Mouse (Mus musculus) Patski (cell line): Measurements from ENCODE around the gene 4930402H24Rik. TPM values are rescaled to one million over a fixed set of nuclear protein-coding genes. Genes with fewer than 3 reads are reported as not detected.
A peak's percentile ranks its signal among the peaks of the same experiment; 100 is the strongest.

Experiments
- ATAC-seq: fragments of 100-300 bp; one replicate; pipeline ENCODE4 v1.8.0; 2021
- CTCF ChIA-PET: fragments of 350-600 bp; sonication (Branson Sonifier 250); formaldehyde crosslinking; loops from one replicate; lab custom pipeline; 2022; ENCODE audit warnings: inconsistent platforms; lab: Charles Lee
- POLR2A ChIA-PET: fragments of 350-600 bp; sonication (Branson Sonifier 250); formaldehyde crosslinking; loops from one replicate; lab custom pipeline; 2022; ENCODE audit warnings: antibody characterized with exemption, inconsistent platforms; lab: Charles Lee
- DNase-seq: peaks from one replicate; pipeline ENCODE4 v3.0.0-alpha.2; 2011; ENCODE audit warnings: low read depth, low spot score
- H3K27me3 ChIP-seq: fragments of 371-371 bp; one replicate; pipeline ENCODE4 v1.5.1; 2021
- CTCF ChIP-seq: fragments of 100-300 bp; IDR thresholded peaks from one replicate; pipeline ENCODE4 v1.5.1; 2021
- in situ Hi-C: fragments of 300-500 bp; cut with MboI; formaldehyde crosslinking; loops from 3 replicates; pipeline ENCODE4 v1.11.1; 2018; ENCODE audit warnings: low pct_unique_long_range_greater_than_20kb, mixed read lengths
- polyA plus RNA-seq: library from polyadenylated mRNA; unstranded; gene quantifications from one replicate; pipeline ENCODE4 v1.2.3, GENCODE M21; 2021

4930402H24Rik gene
- polyA plus RNA-seq, 1 experiment from 2014 or later, result 50.9 TPM

DNA sequence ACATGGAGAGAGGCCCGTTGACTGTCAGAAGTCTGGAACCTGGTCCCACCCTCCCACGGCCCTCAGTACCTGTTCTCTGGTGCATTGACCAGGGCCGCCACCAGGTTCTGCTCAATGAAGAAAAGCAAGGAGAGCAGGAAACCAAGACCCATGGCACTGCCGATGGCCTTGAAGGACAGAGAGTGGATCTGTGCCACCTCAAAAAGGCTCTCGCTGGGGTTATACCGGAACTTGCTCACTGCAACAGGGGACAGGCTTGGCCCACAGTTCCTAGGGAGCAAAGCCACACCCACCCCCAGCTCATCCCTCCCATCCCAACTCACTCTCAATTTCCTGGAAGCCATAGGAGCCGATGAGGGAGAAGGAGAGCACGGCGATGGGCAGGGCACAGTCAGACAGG, 220.8 kb downstream of the 4930402H24Rik start:
- H3K27me3 ChIP-seq, result no peaks in the 10 kb centered on the region
- in situ Hi-C loops, result no loop called here
- ChIA-PET POLR2A (no interaction called here), CTCF (no interaction called here)
- DNase-seq (no peak), ATAC-seq (no peak)
- TF ChIP-seq CTCF, result no peak

DNA sequence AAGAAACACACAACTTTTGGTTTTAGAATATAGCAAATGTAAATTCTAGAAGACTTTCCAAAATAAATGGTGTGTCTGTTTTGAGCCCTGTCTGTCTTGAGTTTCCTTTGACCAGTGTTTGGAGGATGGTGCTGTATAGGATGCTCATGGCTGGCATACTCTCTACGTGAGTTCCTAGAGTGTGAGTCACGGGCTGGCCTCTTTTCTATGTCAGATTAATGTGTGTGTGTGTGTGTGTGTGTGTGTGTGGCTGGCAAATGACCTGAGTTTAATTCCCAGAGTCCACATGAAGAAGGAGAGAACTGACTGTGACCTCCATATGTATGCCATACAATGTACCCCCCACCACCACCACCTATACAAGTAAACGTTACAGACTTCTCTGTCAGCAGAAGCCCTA, 224.7 kb downstream of the 4930402H24Rik start:
- no peaks in the 10 kb centered on the region for H3K27me3 ChIP-seq
- TF ChIP-seq CTCF, result no peak
- POLR2A ChIA-PET, result no interaction called here
- ATAC-seq (no peak), DNase-seq (no peak)
- CTCF ChIA-PET, result no interaction called here
- in situ Hi-C loops, result no loop called here

GRCm38 (mm10) chr2:130679899-130680298, 226.3 kb downstream of the 4930402H24Rik start:
- ChIA-PET POLR2A (interaction anchor here (0.9 kb wide), 1 partner anchor 18 kb away, joined by 3 read pairs; the partner anchor contains the start of gene Slc4a11), CTCF (interaction anchor here (0.7 to 1.6 kb wide), 3 partner anchors 12 to 115 kb away, joined by 3 to 5 read pairs (median 4); no protein-coding TSS in a partner anchor)
- TF ChIP-seq CTCF, result no peak
- DNase-seq, result peak; percentile 82
- H3K27me3 ChIP-seq, result no peaks in the 10 kb centered on the region
- in situ Hi-C loops, result no loop called here
- peak; percentile 96 for ATAC-seq

DNA sequence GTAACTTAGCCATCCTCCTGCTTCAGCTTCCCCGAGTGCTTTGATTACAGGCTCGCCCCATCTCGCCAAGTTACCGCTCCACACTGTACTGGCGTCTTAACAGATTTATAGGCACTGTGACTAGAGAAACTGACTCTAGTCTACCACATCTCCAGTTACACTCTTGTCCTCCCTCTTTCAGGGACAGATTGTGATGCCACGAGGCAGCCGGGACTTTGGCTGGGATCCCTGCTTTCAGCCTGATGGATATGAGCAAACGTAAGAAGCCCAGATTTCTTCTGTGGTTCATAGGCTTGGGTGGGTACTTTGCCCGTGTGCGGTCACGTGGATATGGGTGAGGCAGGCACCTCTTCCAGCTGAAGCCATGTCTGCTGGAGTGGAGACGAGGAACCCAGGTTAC, 227.1 kb downstream of the 4930402H24Rik start:
- ChIA-PET POLR2A (interaction anchor here (0.9 to 1.5 kb wide), 2 partner anchors 12 to 18 kb away, joined by 3 to 6 read pairs; partner anchors contain the start of genes Itpa and Slc4a11), CTCF (interaction anchor here (1.6 kb wide), 1 partner anchor 11 kb away, joined by 5 read pairs; no protein-coding TSS in a partner anchor)
- in situ Hi-C loops, result no loop called here
- no peak for TF ChIP-seq CTCF
- H3K27me3 ChIP-seq, result no peaks in the 10 kb centered on the region
- no peak for DNase-seq
- peak; percentile 1 for ATAC-seq

- POLR2A ChIA-PET, result no interaction called here
- DNase-seq, result no peak
- in situ Hi-C loops, result no loop called here
- no peak for ATAC-seq
- CTCF ChIA-PET, result interaction anchor here (1.3 to 1.6 kb wide), 2 partner anchors 9 to 16 kb away, joined by 3 read pairs; partner anchors contain the start of gene Itpa
- no peaks in the 10 kb centered on the region for H3K27me3 ChIP-seq
- TF ChIP-seq CTCF, result no peak
These were observed 229.0 kb downstream of the 4930402H24Rik start for GRCm38 (mm10) chr2:130677211-130677610.

GRCm38 (mm10) chr2:130667559-130667958, 238.6 kb downstream of the 4930402H24Rik start, which contains the start of gene Itpa:
Gene Itpa (plus strand): TSS chr2:130667610.
- in situ Hi-C loops, result no loop called here
- ChIA-PET POLR2A (interaction anchor here (2.0 kb wide), 1 partner anchor 11 kb away, joined by 6 read pairs; no protein-coding TSS in a partner anchor), CTCF (interaction anchor here (0.7 to 1.7 kb wide), 3 partner anchors 10 to 53 kb away, joined by 3 to 5 read pairs (median 3); no protein-coding TSS in a partner anchor)
- DNase-seq (no peak), ATAC-seq (peak; percentile 69)
- no peaks in the 10 kb centered on the region for H3K27me3 ChIP-seq
- no peak for TF ChIP-seq CTCF

GRCm38 (mm10) chr2:130664102-130664701, 242.0 kb downstream of the 4930402H24Rik start, which contains the start of gene Ddrgk1:
Gene Ddrgk1 (minus strand): TSS chr2:130664659.
- TF ChIP-seq CTCF, result no peak
- DNase-seq (peak; percentile 58), ATAC-seq (peak; percentile 88)
- ChIA-PET POLR2A (no interaction called here), CTCF (interaction anchor here (0.9 to 1.3 kb wide), 2 partner anchors 29 to 51 kb away, joined by 3 read pairs; no protein-coding TSS in a partner anchor)
- H3K27me3 ChIP-seq, result no peaks in the 10 kb centered on the region
- in situ Hi-C loops, result no loop called here

DNA sequence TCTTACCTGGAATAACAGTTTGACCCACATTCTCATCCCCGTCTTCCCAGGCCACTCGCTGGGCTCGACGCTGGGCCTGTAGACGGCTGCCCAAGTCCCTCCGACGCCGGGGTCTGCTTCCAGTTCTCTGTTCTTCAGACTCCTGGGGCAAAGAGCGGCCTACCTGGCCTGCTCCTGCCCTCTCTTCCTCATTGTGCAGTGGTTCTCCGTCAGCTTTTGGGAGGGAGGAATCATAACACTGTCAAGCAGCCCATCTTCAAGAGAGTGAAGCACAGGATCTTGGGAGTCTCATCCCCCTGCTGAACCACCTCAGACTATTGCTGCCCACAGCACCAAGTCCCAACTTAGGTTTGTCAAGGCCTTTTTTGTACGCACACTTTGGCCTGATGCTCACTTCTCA, 242.9 kb downstream of the 4930402H24Rik start:
- POLR2A ChIA-PET, result interaction anchor here (0.8 kb wide), 1 partner anchor 119 kb away, joined by 4 read pairs; no protein-coding TSS in a partner anchor
- in situ Hi-C loops, result no loop called here
- TF ChIP-seq CTCF, result no peak
- H3K27me3 ChIP-seq, result no peaks in the 10 kb centered on the region
- CTCF ChIA-PET, result no interaction called here
- DNase-seq, result no peak
- no peak for ATAC-seq

DNA sequence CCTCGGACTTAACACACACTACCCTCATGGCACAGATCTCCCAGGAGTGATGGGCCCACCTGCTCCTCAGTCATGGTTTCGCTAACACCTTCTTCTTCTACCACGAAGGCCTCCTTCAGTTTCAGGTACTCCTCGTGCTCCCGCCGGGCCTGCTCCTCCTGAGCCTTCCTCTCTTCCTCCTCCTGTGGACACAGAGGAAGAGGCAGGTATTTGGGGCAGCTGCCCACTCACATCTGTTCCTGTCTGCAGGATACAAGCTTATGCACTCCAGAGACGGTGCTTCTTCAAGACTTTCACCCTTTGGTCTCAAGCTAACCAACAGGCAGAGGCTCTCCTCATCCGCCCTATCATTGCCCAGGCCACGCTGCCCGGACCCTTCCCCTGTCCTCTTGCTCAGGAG, 247.7 kb downstream of the 4930402H24Rik start:
- DNase-seq (no peak), ATAC-seq (no peak)
- in situ Hi-C loops, result no loop called here
- ChIA-PET POLR2A (no interaction called here), CTCF (no interaction called here)
- H3K27me3 ChIP-seq, result no peaks in the 10 kb centered on the region
- no peak for TF ChIP-seq CTCF

DNA sequence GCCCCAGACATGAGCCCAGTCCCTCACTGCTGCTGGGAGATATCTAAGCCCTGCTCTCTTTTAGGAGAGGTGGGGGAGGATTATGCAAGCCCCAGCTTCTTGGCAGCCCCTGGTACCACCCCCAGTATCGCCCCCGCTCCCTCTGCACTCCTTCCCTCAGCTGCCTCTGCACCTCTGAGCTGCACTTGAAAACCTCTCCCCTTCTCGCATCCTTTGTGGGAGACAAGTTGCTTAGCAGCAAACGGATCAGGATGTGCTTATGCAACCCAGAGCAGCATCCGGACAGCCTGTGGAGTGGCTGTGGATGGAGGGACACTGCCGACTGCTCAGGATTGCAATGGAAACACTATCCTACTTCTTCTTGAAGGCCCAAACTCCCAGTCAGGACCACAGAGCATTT, 248.7 kb downstream of the 4930402H24Rik start:
- CTCF ChIA-PET, result no interaction called here
- ATAC-seq (no peak), DNase-seq (no peak)
- in situ Hi-C loops, result no loop called here
- POLR2A ChIA-PET, result no interaction called here
- no peak for TF ChIP-seq CTCF
- no peaks in the 10 kb centered on the region for H3K27me3 ChIP-seq

DNA sequence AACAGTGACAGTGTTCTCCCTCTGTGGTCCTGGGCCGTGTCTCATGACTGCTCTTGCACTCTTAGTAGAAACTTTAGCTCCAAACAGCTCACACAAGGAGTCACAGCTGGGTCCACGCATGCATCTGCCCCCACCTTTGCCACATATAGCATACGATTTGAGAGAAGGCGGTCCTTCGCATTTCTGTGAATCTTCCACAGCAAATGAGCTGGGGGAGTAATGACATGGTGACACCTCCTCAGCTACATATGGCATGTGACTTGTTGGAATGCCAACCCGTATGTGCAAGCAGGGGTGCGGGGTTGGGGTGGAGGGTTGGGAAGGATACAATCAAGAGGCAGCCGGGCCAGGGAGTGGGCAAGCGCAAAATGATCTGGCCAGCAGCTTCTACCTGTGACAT, 249.7 kb downstream of the 4930402H24Rik start:
- POLR2A ChIA-PET, result no interaction called here
- no peak for ATAC-seq

More for the DNA sequence above, 249.7 kb downstream of the 4930402H24Rik start:
- in situ Hi-C loops, result no loop called here
- CTCF ChIA-PET, result no interaction called here
- no peak for DNase-seq
- no peak for TF ChIP-seq CTCF
- H3K27me3 ChIP-seq, result no peaks in the 10 kb centered on the region

Other genes starting within 250 kb of the 4930402H24Rik start
- 138 TPM for gene Ddrgk1, start 241.7 kb downstream of the 4930402H24Rik start, polyA plus RNA-seq
- gene Itpa, start 238.8 kb downstream of the 4930402H24Rik start, polyA plus RNA-seq, result 59.1 TPM
- gene Slc4a11, start 208.9 kb downstream of the 4930402H24Rik start, polyA plus RNA-seq, result 15.2 TPM
- gene Atrn, start 89 bp upstream of the 4930402H24Rik start, polyA plus RNA-seq, result 32.9 TPM
- gene Gfra4, start 136.7 kb upstream of the 4930402H24Rik start, polyA plus RNA-seq, result 4.6 TPM
- gene Adam33, start 157.4 kb upstream of the 4930402H24Rik start, polyA plus RNA-seq, result 0.63 TPM
- gene Siglec1, start 180.4 kb upstream of the 4930402H24Rik start, polyA plus RNA-seq, result 0.49 TPM
- 1.4 TPM for gene Hspa12b, start 220.9 kb upstream of the 4930402H24Rik start, polyA plus RNA-seq
- not detected for gene Gm11037, start 227.1 kb upstream of the 4930402H24Rik start, polyA plus RNA-seq